Mouse (Mus musculus) heart, postnatal 25 days (tissue): Measurements from ENCODE around the gene Olfr320. TPM values are rescaled to one million over a fixed set of nuclear protein-coding genes. Genes with fewer than 3 reads are reported as not detected.

Experiments
- total RNA-seq, 2 experiments: library from RNA; stranded (reverse); gene quantifications; 2 replicates each; pipeline ENCODE4 v1.2.3; 2021

Olfr320 gene
- total RNA-seq, 2 experiments from 2014 or later, result not detected

Other genes starting within 250 kb of the Olfr320 start
- not detected for gene Gm12253, start 248.5 kb upstream of the Olfr320 start, total RNA-seq
- not detected for gene Lypd9, start 228.2 kb upstream of the Olfr320 start, total RNA-seq
- not detected for gene Olfr30, start 218.8 kb upstream of the Olfr320 start, total RNA-seq
- not detected for gene Olfr332, start 188.5 kb upstream of the Olfr320 start, total RNA-seq
- gene Olfr331, start 178.5 kb upstream of the Olfr320 start, total RNA-seq, result not detected
- gene Olfr330, start 146.3 kb upstream of the Olfr320 start, total RNA-seq, result not detected
- not detected for gene Olfr329-ps, start 134.7 kb upstream of the Olfr320 start, total RNA-seq
- not detected for gene Olfr328, start 125.5 kb upstream of the Olfr320 start, total RNA-seq
- gene Olfr224, start 110.5 kb upstream of the Olfr320 start, total RNA-seq, result not detected
- gene Olfr325, start 103.4 kb upstream of the Olfr320 start, total RNA-seq, result not detected
- gene Olfr324, start 86.0 kb upstream of the Olfr320 start, total RNA-seq, result not detected
- gene 2210407C18Rik, start 65.0 kb upstream of the Olfr320 start, total RNA-seq, result 10 to 100 TPM in 1 of 2 experiments, 1 to 10 TPM in 1; 8.1 to 18.7 TPM
- not detected for gene Olfr323, start 50.6 kb upstream of the Olfr320 start, total RNA-seq
- gene Trim58, start 40.6 kb upstream of the Olfr320 start, total RNA-seq, result under 1 TPM in 1 of 2 experiments, not detected in 1; 0.10 TPM
- gene Olfr322, start 22.3 kb upstream of the Olfr320 start, total RNA-seq, result not detected
- not detected for gene Olfr319, start 18.1 kb downstream of the Olfr320 start, total RNA-seq
- gene Olfr318, start 42.9 kb downstream of the Olfr320 start, total RNA-seq, result not detected
- not detected for gene Olfr317, start 58.1 kb downstream of the Olfr320 start, total RNA-seq
- gene Olfr316, start 71.6 kb downstream of the Olfr320 start, total RNA-seq, result not detected
- not detected for gene Olfr315, start 92.1 kb downstream of the Olfr320 start, total RNA-seq
- not detected for gene Olfr314, start 101.9 kb downstream of the Olfr320 start, total RNA-seq
- not detected for gene Fam183b, start 120.9 kb downstream of the Olfr320 start, total RNA-seq
- gene Olfr313, start 133.9 kb downstream of the Olfr320 start, total RNA-seq, result not detected
- not detected for gene Olfr312, start 148.1 kb downstream of the Olfr320 start, total RNA-seq
- gene Olfr311, start 158.2 kb downstream of the Olfr320 start, total RNA-seq, result not detected
- gene Gm12258, start 166.1 kb downstream of the Olfr320 start, total RNA-seq, result 1 to 10 TPM; 2.1 to 2.3 TPM
- 1 to 10 TPM; 1.4 to 2.3 TPM for gene 2810021J22Rik, start 186.1 kb downstream of the Olfr320 start, total RNA-seq
- 1 to 10 TPM; 3.4 to 4.1 TPM for gene Zfp39, start 223.1 kb downstream of the Olfr320 start, total RNA-seq
- not detected for gene Btnl10, start 236.8 kb downstream of the Olfr320 start, total RNA-seq